Mouse (Mus musculus): ENCODE data around the gene Slc45a1. TPM values are rescaled to one million over a fixed set of nuclear protein-coding genes. Genes with fewer than 3 reads are reported as not detected.

The Slc45a1 gene
- polyA plus RNA-seq (2012; ENCODE audit: low replicate concordance): 0.09 TPM in 1 of 2 replicates, not detected in the other

GRCm38 (mm10) chr4:150651390-150652277 is at the start of gene Slc45a1:
TSS of gene Slc45a1 (minus strand) at chr4:150652174.

Other genes with a start within 250 kb of the Slc45a1 start
- gene Errfi1, start 201.7 kb upstream of the Slc45a1 start, polyA plus RNA-seq (2012; ENCODE audit: low replicate concordance): 0.16 and 0.36 TPM in 2 replicates

Measured in leukemia stem cell, adult 10-12 weeks (primary cell).